Mouse (Mus musculus): Measurements from ENCODE around the gene Polh.
A peak's percentile ranks its signal among the peaks of the same experiment; 100 is the strongest.

Gene Polh

GRCm38 (mm10) chr17:46129741-46130498 is 72.5 kb downstream of the Polh start:
- peak; percentile 23 for DNase-seq

DNA sequence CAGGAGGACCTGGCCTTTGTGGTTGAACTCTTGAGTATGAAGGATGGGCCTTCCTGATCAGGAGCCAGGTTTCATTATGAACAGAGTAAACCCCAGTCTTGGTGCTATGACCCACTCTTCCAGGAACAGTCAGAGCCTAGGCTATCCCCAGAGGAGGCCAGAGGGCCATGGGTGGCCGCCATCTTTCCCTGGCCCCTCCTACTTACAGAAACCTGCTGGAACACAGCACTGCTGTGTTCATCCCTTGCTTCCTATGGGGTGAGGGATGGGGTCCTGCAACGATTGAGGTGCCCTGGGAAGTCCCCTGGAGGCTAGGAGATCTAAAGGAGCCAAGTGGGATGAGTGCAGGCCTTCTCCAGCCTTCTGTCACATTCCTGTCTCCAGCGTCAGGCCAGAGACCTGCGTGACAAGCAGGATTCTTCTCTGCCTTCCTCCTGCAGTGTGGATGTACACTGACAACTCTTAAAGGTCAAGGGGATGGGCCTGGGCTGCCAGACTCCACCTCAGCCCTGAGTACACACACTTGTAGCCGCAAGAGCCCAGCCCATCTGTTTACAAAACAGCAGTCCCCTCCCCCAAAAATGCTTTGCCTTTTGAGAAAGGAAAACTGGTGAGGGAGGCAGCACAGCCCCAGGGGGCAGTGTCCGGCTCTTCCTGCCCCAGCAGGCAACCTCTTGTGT is 74.5 kb downstream of the Polh start:
- DNase-seq = no peak

- DNase-seq = peak; percentile 66
These were observed 75.8 kb downstream of the Polh start for GRCm38 (mm10) chr17:46126608-46127007.

DNA sequence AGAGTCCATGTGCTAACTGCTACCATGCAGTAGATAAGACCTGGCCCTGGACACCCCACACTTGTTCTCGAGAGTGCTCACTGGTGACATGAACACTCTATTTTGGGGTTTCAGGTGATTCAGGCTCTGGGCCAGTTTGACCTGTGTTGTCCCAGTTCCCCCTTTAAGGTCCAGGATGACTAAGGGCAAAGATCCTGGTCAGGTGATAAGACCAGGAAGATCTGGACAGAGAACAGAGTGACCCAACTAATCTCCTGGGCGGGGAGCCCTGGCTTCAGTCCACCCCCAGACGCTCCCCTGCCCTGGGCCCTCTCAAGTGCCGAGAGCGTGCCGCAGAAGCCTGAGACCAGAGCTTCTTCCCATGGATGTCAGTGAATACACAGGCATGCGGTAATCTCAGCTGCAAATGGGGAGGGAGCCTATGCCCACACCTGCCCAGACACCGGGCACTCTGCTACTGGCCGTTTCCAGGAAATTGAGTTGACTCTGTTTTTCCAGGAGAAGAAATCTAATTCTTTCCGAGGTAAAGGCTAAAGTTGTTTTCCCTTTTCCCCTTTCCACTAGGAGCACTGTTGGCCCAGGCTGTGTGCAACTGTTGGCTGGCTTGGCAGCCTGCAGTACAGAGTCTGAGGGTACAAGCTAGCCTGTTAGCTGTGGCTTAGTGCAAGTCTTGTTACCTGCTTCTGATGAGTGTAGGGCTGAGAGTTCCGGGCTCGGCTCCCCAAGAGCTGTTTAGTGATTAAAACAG is 78.3 kb downstream of the Polh start:
- no peak for DNase-seq

- no peak for DNase-seq
These were observed 79.2 kb downstream of the Polh start for GRCm38 (mm10) chr17:46123285-46123684.

- no peak for DNase-seq
These were observed 79.7 kb downstream of the Polh start for GRCm38 (mm10) chr17:46122791-46123190.
